Mouse (Mus musculus) fibroblast of lung, adult 2 months (primary cell): ENCODE measurements around the gene Tmem159.

Experiments used
- DNase-seq: peaks from one replicate; pipeline ENCODE4 v3.0.0-alpha.2; 2011; ENCODE audit warnings: low read depth

Tmem159 gene

DNA sequence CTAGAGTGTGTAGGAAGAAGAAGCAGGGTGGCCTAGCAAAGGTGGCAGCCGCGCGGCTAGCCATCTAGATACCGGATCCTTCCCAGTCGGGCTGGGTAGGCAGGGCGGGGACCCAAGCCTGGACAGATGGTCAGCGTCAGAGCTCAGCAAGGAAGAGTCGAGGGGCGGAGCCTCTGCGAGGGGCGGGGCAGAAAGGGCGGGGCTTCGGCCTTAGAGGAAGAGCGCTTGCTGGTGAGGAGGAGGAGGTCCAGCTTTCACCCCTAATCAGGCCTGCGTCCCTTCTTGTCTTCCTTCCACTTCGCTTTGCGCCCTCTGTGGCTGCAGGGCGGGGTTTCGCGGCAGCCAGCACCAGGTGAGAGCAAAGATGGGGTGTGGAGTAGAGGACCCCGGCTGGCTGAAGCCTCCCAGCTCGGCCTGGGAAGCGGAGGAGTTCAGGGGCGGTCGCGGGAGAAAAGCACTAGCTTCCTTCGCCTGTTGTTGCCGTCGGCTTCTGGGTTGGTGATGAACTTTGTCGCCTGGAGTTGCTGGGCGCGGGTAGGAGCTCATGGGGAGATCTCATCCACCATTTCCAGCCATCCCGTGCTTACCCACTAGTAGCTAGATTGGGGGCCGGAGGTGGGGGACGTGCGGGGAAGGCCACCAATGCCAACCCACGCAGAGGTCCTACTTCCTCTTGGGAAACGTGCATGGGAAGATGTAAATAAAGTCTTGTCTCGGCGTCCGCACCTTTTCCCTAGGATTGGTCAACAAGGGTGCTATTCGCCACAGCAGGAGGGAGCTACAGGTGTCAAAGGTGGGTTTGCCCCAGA lies at the start of gene Tmem159:
Tmem159 (plus strand) TSS at position 190 of the 809 bp plus-strand sequence.
- peak; percentile 63 for DNase-seq

GRCm38 (mm10) chr7:120054016-120054415 lies 48.1 kb upstream of the Tmem159 start:
- DNase-seq, result no peak

- no peak for DNase-seq
These were observed 46.7 kb upstream of the Tmem159 start for GRCm38 (mm10) chr7:120055479-120055878.

DNA sequence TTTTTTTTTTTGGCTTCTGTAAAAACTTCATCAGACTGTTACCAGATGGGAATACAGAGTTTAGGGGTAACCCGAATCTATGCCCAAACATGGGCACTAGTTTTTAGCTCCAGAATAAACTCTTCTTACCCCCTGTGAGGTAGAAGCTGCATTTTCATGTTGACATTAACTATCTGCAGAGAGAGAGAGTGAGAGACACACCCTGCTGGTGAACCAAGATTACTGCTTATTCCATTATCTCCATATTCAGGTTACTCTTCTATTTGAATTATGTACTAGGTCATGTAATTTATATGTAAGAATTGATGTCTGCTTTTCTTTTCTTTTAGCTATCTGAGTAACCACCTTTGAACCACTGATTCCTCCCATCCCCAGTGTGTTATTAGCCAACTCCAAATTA lies 38.1 kb upstream of the Tmem159 start:
- DNase-seq, result no peak

DNA sequence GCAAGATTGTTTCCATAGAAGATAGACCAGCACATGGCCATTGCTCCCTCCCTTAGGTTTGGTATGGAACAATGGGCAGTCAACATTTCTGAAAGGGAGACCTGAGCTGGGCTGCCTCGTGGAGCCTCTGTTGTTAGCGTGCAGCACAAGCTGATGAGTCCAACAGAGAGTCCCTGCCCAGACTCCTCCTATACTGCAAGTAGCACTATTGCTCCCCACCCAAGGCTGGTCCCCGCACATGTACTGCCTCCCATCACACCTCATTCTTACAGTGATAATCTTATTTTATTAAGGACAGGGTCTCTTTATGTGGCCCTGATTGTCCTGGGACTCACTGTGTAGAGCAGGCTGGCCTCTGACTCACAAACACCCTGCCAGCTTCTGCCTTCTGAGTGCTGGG lies 34.0 kb upstream of the Tmem159 start:
- DNase-seq, result no peak

- DNase-seq, result no peak
These were observed 33.0 kb upstream of the Tmem159 start for GRCm38 (mm10) chr7:120069164-120069563.

DNA sequence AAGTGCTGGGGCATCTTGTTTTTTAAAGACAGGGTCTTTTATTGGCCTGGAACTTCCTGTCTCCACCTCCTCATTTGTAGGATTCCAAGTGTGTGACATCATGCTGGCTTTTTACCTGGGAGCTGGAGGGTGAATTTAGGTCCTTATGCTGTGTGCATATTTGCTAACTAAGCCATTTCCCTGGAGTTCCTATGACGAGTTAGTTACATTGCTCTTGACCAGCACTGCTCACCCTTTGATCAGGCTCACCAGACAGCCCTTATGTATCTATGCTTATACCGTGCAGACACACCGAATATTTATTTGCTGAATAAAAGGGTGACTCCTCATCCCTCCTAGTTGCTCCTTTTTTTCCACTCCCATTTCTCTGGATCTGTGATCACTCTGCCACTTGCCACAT lies 22.0 kb upstream of the Tmem159 start:
- no peak for DNase-seq

- no peak for DNase-seq
These were observed 9.1 kb upstream of the Tmem159 start for GRCm38 (mm10) chr7:120093033-120093432.

DNA sequence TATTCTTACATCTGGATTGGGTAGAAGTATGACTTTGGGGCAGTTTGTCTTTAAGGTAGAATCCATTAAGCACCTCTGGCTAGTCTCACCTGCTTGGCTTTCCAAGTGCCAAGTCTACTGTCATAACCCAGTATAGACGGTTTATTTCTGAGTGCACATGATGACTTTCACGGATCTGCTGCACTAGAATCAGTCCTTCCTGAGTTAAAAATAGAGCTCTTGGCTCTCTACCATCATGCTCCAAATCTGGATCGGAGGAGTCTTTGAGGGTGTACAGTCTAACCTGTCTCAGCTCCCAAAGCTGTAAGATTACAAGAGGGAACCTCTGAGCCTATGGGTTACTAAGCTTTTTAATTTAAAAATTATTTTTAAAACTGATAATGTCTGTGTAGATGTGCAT lies 7.9 kb upstream of the Tmem159 start:
- no peak for DNase-seq

- DNase-seq, result no peak
These were observed 7.0 kb upstream of the Tmem159 start, which contains the start of gene Dnah3 for GRCm38 (mm10) chr7:120095180-120095579. Dnah3 (minus strand) TSS chr7:120095280.

DNA sequence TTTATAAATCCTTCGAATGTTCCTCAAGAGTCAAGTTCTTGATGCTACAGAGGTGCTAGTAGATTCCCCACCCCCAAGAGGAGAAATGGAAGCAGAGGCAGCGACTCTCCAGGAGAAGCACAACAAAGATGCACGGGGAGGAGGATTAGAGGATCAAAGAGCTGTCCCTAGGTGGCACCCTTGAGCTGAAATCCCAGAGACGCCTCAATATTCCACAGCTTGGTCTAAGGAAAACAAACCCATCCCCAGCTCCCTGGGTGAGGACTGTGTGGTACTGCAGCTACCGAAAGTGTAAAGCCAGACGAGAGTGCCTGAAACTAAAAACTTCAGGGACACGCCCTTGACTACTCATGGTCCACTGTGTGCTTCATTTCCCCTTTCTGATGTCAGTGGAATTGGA lies 4.3 kb upstream of the Tmem159 start:
- peak; percentile 40 for DNase-seq

DNA sequence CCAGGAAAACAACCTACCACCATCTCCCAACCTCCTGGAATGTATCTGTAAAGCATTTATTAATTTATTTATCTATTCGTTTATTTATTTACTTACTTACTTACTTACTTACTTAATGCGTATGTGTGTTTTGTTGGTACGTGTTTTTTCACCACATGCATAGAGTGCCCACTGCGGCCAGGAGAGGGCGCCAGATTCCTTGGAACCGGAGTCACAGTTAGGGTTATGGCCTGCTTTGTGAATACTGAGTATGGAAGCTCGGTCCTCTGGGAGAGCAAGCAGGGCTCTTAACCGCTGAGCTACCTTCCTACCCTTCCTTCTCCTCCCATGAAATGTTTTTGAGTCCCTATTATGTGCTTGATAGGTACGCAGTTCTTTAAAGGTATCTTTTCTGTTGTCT lies 3.8 kb upstream of the Tmem159 start:
- DNase-seq, result peak; percentile 27

GRCm38 (mm10) chr7:120103019-120103567 lies 940 bp downstream of the Tmem159 start:
- no peak for DNase-seq

DNA sequence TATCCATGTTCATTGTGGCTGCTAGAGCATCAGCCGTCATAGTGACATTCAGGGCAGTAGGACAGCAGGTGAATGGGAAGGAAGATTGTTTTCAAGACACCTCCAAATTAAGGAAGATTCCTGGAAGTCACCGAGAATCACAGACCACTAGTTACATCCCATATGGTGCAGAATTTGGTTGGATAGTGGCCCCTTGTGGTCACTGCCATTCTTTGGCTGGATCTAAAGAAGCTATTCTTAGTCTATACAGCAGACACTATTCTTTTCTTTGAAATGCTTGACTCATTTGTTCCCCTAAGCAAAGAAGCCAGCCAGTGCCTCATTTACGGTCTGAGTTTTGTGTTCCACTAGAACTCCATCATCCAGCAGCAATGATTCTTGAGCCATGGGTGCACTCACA lies 2.8 kb downstream of the Tmem159 start:
- DNase-seq, result no peak

GRCm38 (mm10) chr7:120106356-120106755 lies 4.2 kb downstream of the Tmem159 start:
- no peak for DNase-seq

GRCm38 (mm10) chr7:120109676-120110075 lies 7.5 kb downstream of the Tmem159 start:
- DNase-seq, result no peak

DNA sequence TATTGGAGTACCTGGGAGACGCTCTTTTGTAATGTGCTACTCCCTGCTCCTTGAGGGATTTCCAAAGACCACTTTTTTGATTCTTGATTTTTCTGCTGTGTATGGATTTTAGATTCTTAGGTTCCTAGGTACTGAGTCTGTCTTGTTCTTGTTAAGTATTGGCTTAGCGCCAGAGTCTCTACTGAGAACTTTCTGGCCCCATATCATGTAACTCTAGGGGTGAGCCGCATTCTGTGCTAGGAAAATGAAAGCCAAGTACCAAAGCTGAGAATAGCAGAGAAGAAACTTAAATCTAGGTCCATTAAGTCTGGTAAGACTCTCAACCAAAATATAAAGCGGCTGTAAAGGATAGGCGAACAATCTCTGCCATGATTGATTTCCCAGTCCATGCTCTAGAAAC lies 14.8 kb downstream of the Tmem159 start:
- no peak for DNase-seq

GRCm38 (mm10) chr7:120117529-120117928 lies 15.4 kb downstream of the Tmem159 start:
- DNase-seq, result no peak

DNA sequence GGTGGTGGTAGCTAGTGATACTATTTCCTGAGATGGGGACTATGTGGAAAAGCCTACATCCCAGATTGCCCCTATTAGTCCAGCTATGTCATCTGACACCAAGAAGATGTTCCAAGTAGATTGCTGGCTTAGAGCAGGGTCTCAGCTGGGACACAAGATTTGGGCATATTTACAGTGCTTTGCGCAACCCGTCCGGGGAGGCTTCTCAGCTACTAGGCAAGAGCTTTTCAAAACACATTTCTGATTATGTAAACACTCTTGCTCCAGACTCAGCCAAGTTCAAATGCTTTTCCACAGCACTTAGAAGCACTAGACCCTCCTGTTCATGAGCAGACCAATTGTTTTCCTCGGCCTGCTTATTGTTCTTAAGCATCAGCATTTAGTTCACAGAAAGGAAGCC lies 21.6 kb downstream of the Tmem159 start:
- no peak for DNase-seq

DNA sequence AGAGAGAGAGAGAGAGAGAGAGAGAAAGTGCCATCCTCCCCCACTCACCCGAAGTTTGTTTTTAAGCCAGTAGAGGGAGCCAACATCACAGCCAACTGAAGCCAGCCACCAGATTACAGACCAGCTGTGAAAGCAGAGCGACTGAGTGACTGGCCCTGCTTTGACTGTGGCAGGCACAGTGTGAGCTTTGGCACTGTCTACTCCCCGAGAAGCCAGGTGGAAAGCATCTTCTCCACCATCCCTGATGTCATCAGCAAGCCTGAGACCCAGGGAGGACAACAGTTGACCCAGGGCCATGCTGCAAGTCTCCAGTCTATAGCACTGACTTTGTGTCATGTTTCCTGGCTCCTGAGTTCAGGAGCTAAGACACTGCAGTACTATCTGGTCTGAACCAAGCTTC lies 22.7 kb downstream of the Tmem159 start:
- DNase-seq, result no peak

- DNase-seq, result no peak
These were observed 25.0 kb downstream of the Tmem159 start for GRCm38 (mm10) chr7:120126976-120127685.

DNA sequence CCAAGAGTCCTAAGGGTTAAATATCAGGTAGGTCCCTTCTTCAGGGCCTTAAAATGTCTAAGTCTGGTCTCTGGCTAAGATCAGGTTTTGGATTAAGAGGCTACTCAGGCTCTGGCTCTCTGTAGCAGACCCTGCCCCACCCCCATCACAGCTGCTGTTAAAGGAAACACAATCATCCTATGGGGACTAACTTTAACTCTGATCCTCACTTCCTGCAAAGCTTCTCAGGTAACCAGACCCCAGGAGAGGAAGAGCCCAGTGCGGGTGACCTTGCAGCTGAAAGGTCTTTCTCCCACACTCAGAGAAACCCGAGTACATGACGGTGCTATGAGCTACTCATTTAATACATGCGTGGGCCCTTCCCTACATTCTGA lies 25.5 kb downstream of the Tmem159 start:
- no peak for DNase-seq

DNA sequence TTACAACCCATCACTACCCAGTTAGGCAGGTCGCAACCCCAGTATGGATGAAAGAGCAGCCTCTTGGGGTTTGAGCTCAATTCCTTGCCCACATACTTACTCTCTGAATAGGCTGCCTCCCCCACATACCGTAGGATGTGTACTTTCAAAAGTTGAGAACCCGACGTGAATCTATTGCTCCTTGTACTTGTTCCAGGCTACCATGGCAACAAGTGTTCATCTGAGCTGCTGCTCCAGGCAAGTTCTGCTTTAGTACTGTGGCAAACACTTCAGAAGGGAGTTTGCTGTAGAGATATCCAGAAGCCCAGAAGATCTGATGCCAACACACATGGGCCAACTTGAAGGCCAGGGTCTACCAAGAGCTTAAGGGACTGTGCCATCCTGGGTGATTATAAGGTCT lies 26.8 kb downstream of the Tmem159 start:
- DNase-seq, result no peak
